Mouse (Mus musculus) regulatory T cell (primary cell): Measurements from ENCODE around the gene Adgrv1.

Experiments used
- in situ Hi-C: fragments of 300-600 bp; cut with MboI, MseI; formaldehyde crosslinking; loops from one replicate; pipeline ENCODE4 v1.15.1; 2025; ENCODE audit warnings: high pct_unique_total_duplicates

Adgrv1 gene

GRCm38 (mm10) chr13:81072214-81072613 is 560.7 kb downstream of the Adgrv1 start:
- in situ Hi-C loops, result no loop called here

GRCm38 (mm10) chr13:81051448-81051847 is 581.5 kb downstream of the Adgrv1 start:
- in situ Hi-C loops, result no loop called here

DNA sequence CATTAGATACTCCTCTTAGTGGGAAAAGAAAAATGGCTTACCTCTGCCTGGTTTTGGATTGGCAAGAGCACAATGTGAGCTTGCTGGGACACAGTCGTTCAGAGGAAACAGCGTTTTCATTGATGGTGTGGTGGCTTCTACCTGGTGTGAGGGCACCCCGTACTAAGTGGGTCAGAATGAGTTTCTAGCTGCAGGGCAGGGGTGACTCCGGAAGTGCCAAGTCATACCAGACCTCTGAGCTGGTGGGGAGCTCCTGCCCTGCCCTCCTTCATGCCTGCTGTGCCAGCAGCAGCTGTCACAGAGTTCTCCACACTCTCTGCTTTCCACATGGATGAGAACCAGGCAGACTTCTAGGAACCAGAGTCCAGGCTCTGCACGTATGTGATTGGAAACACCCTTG is 582.0 kb downstream of the Adgrv1 start:
- in situ Hi-C loops, result no loop called here

DNA sequence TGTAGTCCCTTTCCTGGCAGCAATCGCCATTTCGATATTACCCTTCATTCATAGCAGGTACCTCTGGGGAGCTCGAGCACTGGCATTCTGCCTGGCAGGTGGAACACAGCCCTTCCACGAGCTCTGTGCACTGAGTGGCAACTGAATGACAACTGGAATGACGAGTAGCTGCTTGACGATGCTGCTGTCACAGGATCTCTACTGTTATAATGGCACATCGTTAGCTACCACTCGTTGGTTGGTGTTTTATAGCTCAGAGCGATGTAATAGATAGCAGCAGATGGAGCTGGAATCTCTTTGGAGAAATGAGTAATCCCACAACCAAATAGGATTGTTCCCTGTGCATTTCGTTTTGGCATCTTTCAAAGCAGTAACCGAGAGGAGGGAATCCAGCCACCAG is 587.6 kb downstream of the Adgrv1 start:
- in situ Hi-C loops, result no loop called here
